Mouse (Mus musculus) midbrain, postnatal 0 days (tissue): Measurements from ENCODE around the gene Acoxl. TPM values are rescaled to one million over a fixed set of nuclear protein-coding genes. Genes with fewer than 3 reads are reported as not detected.

Experiments used
- ATAC-seq: fragments of 200-750 bp; cut with Nextera tagmentation; 2 replicates; pipeline ENCODE4 v1.8.0; 2017; ENCODE audit warnings: moderate number of reproducible peaks, mild to moderate bottlenecking, moderate TSS enrichment, moderate library complexity; ENCODE audit not compliant: low FRiP score
- DNase-seq: peaks from one replicate; pipeline ENCODE4 v3.0.0-alpha.2; 2015; ENCODE audit warnings: low spot score
- H3K27ac ChIP-seq: fragments of 300-500 bp; sonication (generic); 2 replicates; pipeline ENCODE4 v1.5.1; 2014; ENCODE audit warnings: low read depth, mild to moderate bottlenecking, low read length, mixed read lengths
- H3K27me3 ChIP-seq: fragments of 300-500 bp; sonication (generic); 2 replicates; pipeline ENCODE4 v1.6.1; 2014; ENCODE audit warnings: low read length, control low read depth, mixed read lengths; ENCODE audit not compliant: insufficient read depth
- H3K36me3 ChIP-seq: fragments of 300-500 bp; sonication (generic); 2 replicates; pipeline ENCODE4 v1.6.1; 2014; ENCODE audit warnings: low read length, control low read depth, mixed read lengths; ENCODE audit not compliant: insufficient read depth
- H3K4me1 ChIP-seq: fragments of 300-500 bp; sonication (generic); 2 replicates; pipeline ENCODE4 v1.6.1; 2014; ENCODE audit warnings: mild to moderate bottlenecking, control low read depth, antibody characterized with exemption, low read length, mixed read lengths; ENCODE audit not compliant: insufficient read depth
- H3K4me2 ChIP-seq: fragments of 300-500 bp; sonication (generic); 2 replicates; pipeline ENCODE4 v1.6.1; 2014; ENCODE audit warnings: low read depth, mild to moderate bottlenecking, low read length, mixed read lengths; ENCODE audit not compliant: poor library complexity, severe bottlenecking
- H3K4me3 ChIP-seq: fragments of 300-500 bp; sonication (generic); 2 replicates; pipeline ENCODE4 v1.5.1; 2014; ENCODE audit warnings: low read depth, mild to moderate bottlenecking, low read length, moderate library complexity
- H3K9ac ChIP-seq: fragments of 300-500 bp; sonication (generic); replicated peaks from 2 replicates; pipeline ENCODE4 v1.6.1; 2014; ENCODE audit warnings: mild to moderate bottlenecking, low read length, moderate library complexity, mixed read lengths; ENCODE audit not compliant: poor library complexity, severe bottlenecking
- H3K9me3 ChIP-seq: fragments of 300-500 bp; sonication (generic); 2 replicates; pipeline ENCODE4 v1.6.1; 2016; ENCODE audit warnings: low read length, control low read depth
- CTCF ChIP-seq: IDR thresholded peaks from 2 replicates; pipeline ENCODE4 v1.5.1; 2016; ENCODE audit warnings: antibody characterized with exemption, mild to moderate bottlenecking
- WGBS: fragments of 180-500 bp; shearing (Covaris S2); extraction: QIAGEN DNeasy Blood & Tissue Kit; methylation state at CpG from one replicate; pipeline ENCODE4 v1.1.7; 2014; 5-methylcytosine and 5-hydroxymethylcytosine counted together
- polyA plus RNA-seq: library from polyadenylated mRNA; unstranded; fragments of >200 nt; fragmentation: Nextera tagmentation; extraction: Ambion mirVana; gene quantifications from 2 replicates; pipeline ENCODE4 v1.2.1, GENCODE M21; 2015
- total RNA-seq: library from RNA; depleted of rRNA; stranded (reverse); fragments of >200 nt; gene quantifications from 2 replicates; pipeline ENCODE4 v1.2.3, GENCODE M21; 2014

Gene Acoxl
- total and polyA plus RNA-seq, 2 experiments from 2014 or later: 0.05 to 0.12 TPM

DNA sequence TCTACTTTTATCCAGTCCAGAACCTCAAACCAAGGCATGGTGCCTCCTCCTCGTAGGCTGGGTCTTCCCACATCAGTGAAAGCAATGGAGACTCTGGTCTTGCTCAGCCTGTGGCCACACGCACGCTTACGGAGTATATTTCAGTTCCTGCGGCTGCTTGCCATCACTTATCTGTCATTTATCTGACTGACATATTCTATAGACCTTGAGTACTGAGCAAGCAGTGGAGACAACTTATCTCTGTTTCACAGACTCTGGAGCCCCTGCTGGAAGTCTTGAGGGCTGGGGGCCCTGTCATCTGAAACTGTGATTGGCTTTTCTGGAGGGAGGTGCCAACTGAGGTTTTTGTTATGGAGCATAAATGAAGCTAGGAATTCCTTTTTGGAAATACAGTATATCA, 75.4 kb downstream of the Acoxl start:
- 79% methylated on average over 5 of the region's 5 CpGs for WGBS
- ATAC-seq (no peak), DNase-seq (no peak)
- no peaks in the 10 kb centered on the region for H3K36me3 ChIP-seq
- no peaks in the 10 kb centered on the region for H3K9me3 ChIP-seq
- H3K27ac ChIP-seq: no peak overlapping the region
- no peak for TF ChIP-seq CTCF
- no peaks in the 10 kb centered on the region for H3K4me1 ChIP-seq
- H3K4me2 ChIP-seq: no peak overlapping the region
- no peak overlapping the region for H3K9ac ChIP-seq
- H3K27me3 ChIP-seq: no peaks in the 10 kb centered on the region
- H3K4me3 ChIP-seq: no peak overlapping the region

DNA sequence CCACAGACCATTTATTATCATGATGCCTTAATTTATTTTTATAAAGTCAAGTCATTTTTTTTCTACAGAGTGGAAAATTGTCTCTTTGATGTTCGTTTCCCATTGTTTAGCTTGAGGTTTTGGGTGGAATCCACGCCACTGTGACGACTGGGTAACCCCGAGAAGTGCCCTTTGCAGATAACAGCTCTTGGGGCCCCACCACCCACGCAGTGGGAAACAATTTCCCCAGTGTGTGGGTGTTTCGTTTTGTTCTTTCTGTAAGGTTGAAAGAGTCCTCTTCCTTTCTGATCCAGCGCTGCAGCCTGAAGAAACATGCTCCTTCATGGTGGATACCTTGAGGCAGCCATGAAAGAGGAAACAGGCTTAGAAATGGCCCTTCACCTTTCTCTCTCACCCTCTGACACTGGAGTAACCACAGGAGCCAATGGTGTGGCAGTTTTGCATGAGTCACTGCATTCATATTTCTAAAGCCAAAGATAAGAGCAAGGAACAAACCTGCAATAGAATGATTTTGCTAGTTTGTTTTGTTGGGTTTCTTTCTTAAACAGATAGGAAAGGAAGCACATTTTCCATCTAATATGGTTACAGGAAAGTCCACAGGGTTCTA, 78.2 kb downstream of the Acoxl start:
- H3K4me2 ChIP-seq: no peak overlapping the region
- H3K9me3 ChIP-seq: no peaks in the 10 kb centered on the region
- H3K9ac ChIP-seq: no peak overlapping the region
- H3K27me3 ChIP-seq: no peaks in the 10 kb centered on the region
- H3K4me1 ChIP-seq: no peaks in the 10 kb centered on the region
- DNase-seq: no peak
- no peaks in the 10 kb centered on the region for H3K36me3 ChIP-seq
- no peak for ATAC-seq
- 62% methylated on average over 7 of the region's 7 CpGs for WGBS
- no peak for TF ChIP-seq CTCF
- no peak overlapping the region for H3K4me3 ChIP-seq
- H3K27ac ChIP-seq: no peak overlapping the region

DNA sequence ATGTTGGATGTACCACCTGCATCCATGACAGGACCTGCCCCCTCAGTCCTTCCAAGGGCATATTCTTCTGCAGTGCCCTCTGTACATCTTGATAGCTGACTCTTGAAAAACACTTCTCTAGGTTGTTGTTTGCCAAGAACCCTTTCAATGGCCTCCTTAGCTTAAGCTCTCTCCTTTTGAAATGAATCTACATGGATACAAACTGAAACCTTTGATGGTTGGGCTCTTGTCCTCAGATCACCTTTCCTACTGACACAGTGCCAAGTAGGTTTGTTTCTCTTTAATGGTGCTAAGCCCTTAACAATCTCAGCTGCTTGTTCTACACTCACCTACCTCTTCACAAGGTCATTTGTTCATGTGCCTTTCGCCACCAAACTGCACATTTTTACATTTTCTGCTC, 81.1 kb downstream of the Acoxl start:
- Histone ChIP-seq H3K4me1 (no peaks in the 10 kb centered on the region), H3K36me3 (no peaks in the 10 kb centered on the region), H3K27ac (no peak overlapping the region), H3K4me3 (no peak overlapping the region), H3K4me2 (no peak overlapping the region), H3K27me3 (no peaks in the 10 kb centered on the region), H3K9me3 (no peaks in the 10 kb centered on the region), H3K9ac (no peak overlapping the region)
- TF ChIP-seq CTCF: no peak
- ATAC-seq (no peak), DNase-seq (no peak)
- WGBS: 91% methylated on average over 1 of the region's 1 CpGs

DNA sequence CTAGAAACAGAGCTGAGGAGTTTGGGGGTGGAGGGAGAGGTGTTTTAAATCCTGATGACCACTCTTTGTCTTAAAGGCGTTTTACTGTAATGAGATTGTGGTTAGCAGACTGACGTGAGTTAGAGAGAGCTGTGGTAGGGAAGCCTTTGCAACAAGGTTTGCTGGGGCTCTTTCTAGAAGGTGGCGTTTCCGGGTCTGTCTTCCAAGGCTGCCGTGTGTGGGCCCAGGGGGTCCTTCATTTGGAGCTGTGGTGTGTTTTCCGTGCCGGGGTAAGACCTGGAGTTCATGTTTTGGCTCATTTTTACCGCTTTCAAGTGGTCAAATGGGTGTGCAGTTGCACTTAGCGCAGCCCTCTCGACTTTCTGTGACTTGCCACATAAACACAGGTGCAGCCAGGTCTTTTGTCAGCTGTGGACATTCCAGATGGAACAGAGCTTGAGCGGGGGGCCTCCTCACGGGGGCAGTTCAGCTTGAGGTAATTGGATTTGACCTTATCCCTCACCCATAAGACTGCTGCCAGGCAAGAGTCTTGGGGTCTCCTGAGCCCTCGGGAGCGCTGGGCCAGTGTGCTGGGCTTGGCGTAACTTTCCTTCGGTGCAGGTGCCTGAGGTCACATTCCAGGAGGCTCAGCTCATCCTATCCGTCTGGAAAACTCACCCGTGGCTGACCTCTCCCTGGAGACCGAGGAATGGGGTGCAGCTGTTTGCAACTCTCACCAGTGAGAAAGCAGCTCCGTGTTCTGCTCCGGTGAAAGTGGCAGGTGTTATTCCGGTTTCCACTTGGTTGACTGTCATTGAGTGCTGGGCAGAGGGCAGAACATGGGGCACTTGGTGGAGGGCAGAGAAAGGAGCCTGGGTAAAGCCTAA, 83.6 kb downstream of the Acoxl start:
- no peak for TF ChIP-seq CTCF
- no peak overlapping the region for H3K9ac ChIP-seq
- no peak overlapping the region for H3K4me3 ChIP-seq
- DNase-seq (no peak), ATAC-seq (no peak)
- H3K4me1 ChIP-seq: no peaks in the 10 kb centered on the region
- no peaks in the 10 kb centered on the region for H3K36me3 ChIP-seq
- no peaks in the 10 kb centered on the region for H3K9me3 ChIP-seq
- 63% methylated on average over 22 of the region's 22 CpGs for WGBS
- no peak overlapping the region for H3K4me2 ChIP-seq
- H3K27ac ChIP-seq: no peak overlapping the region
- no peaks in the 10 kb centered on the region for H3K27me3 ChIP-seq

DNA sequence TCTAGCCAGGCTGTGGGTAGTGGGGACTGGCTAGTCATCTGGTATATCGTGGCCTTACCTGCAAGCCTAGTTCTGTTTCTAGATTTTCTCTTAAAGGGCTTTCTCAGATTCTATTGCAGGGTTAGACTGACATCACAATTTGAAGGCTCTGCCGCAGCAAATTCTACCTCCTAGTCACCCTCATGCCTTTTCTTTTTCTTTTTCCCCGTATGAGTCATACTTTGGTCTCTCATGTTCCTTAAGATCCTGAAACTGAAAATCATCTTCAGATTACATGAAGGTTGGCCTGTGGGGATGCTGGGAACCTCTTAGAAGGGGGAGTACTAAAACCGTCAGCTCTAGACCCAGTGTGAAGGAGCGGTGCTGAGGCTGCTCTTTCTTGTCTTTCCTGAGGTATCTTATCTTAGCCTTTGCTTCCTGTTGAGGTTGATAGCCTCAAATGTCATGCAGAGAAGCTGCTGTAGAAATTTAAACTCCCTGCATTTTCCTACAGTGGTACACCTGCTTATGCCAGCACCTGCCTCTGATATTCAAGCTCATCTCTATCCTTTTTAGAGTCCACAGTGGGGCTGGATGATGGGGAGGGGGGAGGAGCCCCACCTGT, 84.5 kb downstream of the Acoxl start:
- H3K4me2 ChIP-seq: no peak overlapping the region
- no peak overlapping the region for H3K9ac ChIP-seq
- no peaks in the 10 kb centered on the region for H3K4me1 ChIP-seq
- H3K9me3 ChIP-seq: no peaks in the 10 kb centered on the region
- H3K4me3 ChIP-seq: no peak overlapping the region
- H3K36me3 ChIP-seq: no peaks in the 10 kb centered on the region
- DNase-seq (no peak), ATAC-seq (no peak)
- WGBS: 81% methylated on average over 5 of the region's 5 CpGs
- no peak for TF ChIP-seq CTCF
- H3K27me3 ChIP-seq: no peaks in the 10 kb centered on the region
- H3K27ac ChIP-seq: no peak overlapping the region
